Mouse (Mus musculus) lung, embryonic 14.5 days (tissue): ENCODE measurements around the gene Rxra. TPM values are rescaled to one million over a fixed set of nuclear protein-coding genes. Genes with fewer than 3 reads are reported as not detected.

Experiments used
- ATAC-seq: fragments of 200-750 bp; cut with Nextera tagmentation; 2 replicates; pipeline ENCODE4 v1.8.0; 2017; ENCODE audit warnings: mild to moderate bottlenecking, moderate TSS enrichment, moderate library complexity; ENCODE audit not compliant: insufficient read depth
- DNase-seq: peaks from one replicate; pipeline ENCODE4 v3.0.0-alpha.2; 2015
- H3K27ac ChIP-seq: fragments of 300-500 bp; sonication (generic); 2 replicates; pipeline ENCODE4 v1.5.1; 2014; ENCODE audit warnings: low read depth, mild to moderate bottlenecking, moderate library complexity
- H3K27me3 ChIP-seq: fragments of 300-500 bp; sonication (generic); 2 replicates; pipeline ENCODE4 v1.6.1; 2014; ENCODE audit warnings: low read length, control low read depth; ENCODE audit not compliant: insufficient read depth
- H3K36me3 ChIP-seq: fragments of 300-500 bp; sonication (generic); 2 replicates; pipeline ENCODE4 v1.6.1; 2014; ENCODE audit warnings: control low read depth; ENCODE audit not compliant: insufficient read depth
- H3K4me1 ChIP-seq: fragments of 300-500 bp; sonication (generic); 2 replicates; pipeline ENCODE4 v1.6.1; 2014; ENCODE audit warnings: antibody characterized with exemption, control low read depth; ENCODE audit not compliant: insufficient read depth
- H3K4me2 ChIP-seq: fragments of 300-500 bp; sonication (generic); 2 replicates; pipeline ENCODE4 v1.6.1; 2014; ENCODE audit warnings: mild to moderate bottlenecking
- H3K4me3 ChIP-seq: fragments of 300-500 bp; sonication (generic); 2 replicates; pipeline ENCODE4 v1.5.1; 2014; ENCODE audit warnings: low read depth, low read length
- H3K9ac ChIP-seq: fragments of 300-500 bp; sonication (generic); 2 replicates; pipeline ENCODE4 v1.6.1; 2014
- H3K9me3 ChIP-seq: fragments of 300-500 bp; sonication (generic); 2 replicates; pipeline ENCODE4 v1.6.1; 2016; ENCODE audit warnings: low read depth, low read length, control low read depth
- CTCF ChIP-seq: IDR thresholded peaks from 2 replicates; pipeline ENCODE4 v1.5.1; 2016; ENCODE audit warnings: antibody characterized with exemption, low read depth
- WGBS: fragments of 180-500 bp; shearing (Covaris S2); extraction: QIAGEN DNeasy Blood & Tissue Kit; methylation state at CpG from one replicate; pipeline ENCODE4 v1.1.7; 2014; 5-methylcytosine and 5-hydroxymethylcytosine counted together
- polyA plus RNA-seq: library from polyadenylated mRNA; unstranded; fragments of >200 nt; fragmentation: Nextera tagmentation; extraction: Ambion mirVana; gene quantifications from 2 replicates; pipeline ENCODE4 v1.2.1, GENCODE M21; 2014

Gene Rxra
- polyA plus RNA-seq, 1 experiment from 2014 or later = 10.3 TPM

- Histone ChIP-seq H3K27me3 (no peaks in the 10 kb centered on the region), H3K4me3 (no peak overlapping the region), H3K36me3 (no peaks in the 10 kb centered on the region), H3K9me3 (no peaks in the 10 kb centered on the region), H3K4me2 (no peak overlapping the region), H3K9ac (no peak overlapping the region), H3K27ac (no peak overlapping the region), H3K4me1 (peaks cover 7% of the 10 kb centered on the region; the same call in 1 of the 2 replicates)
- no peak for TF ChIP-seq CTCF
- DNase-seq (no peak), ATAC-seq (no peak)
- 70% methylated on average over 4 of the region's 4 CpGs for WGBS
Observed at GRCm38 (mm10) chr2:27809897-27810296, 133.7 kb downstream of the Rxra start.

Other genes with a start within 250 kb of the Rxra start
- 8.6 and 8.8 TPM in 2 replicates for gene Vav2, start 249.4 kb upstream of the Rxra start, polyA plus RNA-seq
- 7.0 and 8.1 TPM in 2 replicates for gene Brd3os, start 234.1 kb upstream of the Rxra start, polyA plus RNA-seq
- 126 and 141 TPM in 2 replicates for gene Brd3, start 168.8 kb upstream of the Rxra start, polyA plus RNA-seq
- gene Wdr5, start 161.3 kb upstream of the Rxra start, polyA plus RNA-seq = 63.6 and 71.3 TPM in 2 replicates
- 81.7 and 83.2 TPM in 2 replicates for gene Col5a1, start 210.0 kb downstream of the Rxra start, polyA plus RNA-seq